ENCODE assay signal across 14 mouse cellular contexts in the genomic region with DNA sequence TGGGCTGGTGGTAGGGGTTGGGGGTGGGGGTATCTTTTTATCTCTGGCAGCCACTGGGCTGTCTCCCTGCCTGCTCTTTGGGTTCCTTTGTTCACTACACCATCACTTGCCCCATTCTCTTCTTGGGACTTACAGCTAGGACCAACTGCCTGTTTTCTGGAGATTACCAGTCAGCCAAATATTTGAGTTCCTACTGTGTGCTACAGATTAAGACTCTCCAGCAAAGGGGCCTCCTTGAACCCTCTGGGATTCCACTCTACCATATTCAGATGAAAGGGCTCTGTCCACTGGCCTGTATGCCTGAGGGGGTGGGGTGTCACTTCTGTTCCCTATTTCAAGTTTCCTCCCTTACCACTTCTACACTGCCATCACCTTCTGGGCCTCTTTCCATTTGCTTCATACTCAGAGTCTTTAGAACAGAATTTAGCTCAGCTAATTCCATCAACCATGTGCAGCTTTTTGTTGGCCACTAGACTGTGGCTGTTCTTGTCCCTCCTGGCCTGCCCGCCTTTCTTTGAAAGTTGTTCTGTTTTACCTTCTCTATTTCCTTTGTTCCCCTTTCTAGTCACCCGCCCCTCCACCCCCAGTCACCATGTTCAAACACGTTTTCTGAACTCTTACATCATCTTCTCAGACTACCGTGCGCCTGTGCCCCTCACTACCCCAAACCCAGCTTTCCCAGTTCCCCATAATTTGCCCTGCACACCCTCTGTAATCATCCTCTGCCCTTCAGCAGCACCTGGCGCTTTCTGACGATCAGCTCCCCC.
DNase-seq lines count a peak whose midpoint lies in the region; ATAC-seq lines count a peak whose summit lies in the region.
"Had no signal": no experiment of that assay in that cellular context is flagged by ENCODE, and none has a peak within 500 bp of the region (broad histone marks: within the 10 kb centered on the region; RNA-seq: fewer than 3 reads in every experiment).

No protein-coding gene starts in this region.

- ATAC-seq in heart, embryonic 11.5 days (replicated peaks; ENCODE audit: insufficient number of reproducible peaks, low FRiP score, low TSS enrichment) = no peak
- ATAC-seq in hematopoietic stem cell, adult 5-6 weeks (replicated peaks in 1 of 2; ENCODE audit: insufficient read depth in 1 of 2, low FRiP score in 2 of 2, low TSS enrichment in 1 of 2, low read depth in 1 of 2, poor library complexity in 2 of 2, severe bottlenecking in 2 of 2) = peak; percentile 75 to 79
- peak; percentile 75 for ATAC-seq in megakaryocyte progenitor cell, adult 5-6 weeks (replicated peaks; ENCODE audit: poor library complexity)
- no peak for ATAC-seq in hindbrain, embryonic 14.5 days (ENCODE audit: low FRiP score)
- ATAC-seq: activated CD4-positive, CD25-positive, alpha-beta regulatory T cell, adult 4 months had no signal

- H3K9me3 ChIP-seq in heart, embryonic 11.5 days (replicated peaks; ENCODE audit: control insufficient read depth, low read length) = no peaks in the 10 kb centered on the region
- H3K9me3 ChIP-seq in hindbrain, embryonic 14.5 days (ENCODE audit: control insufficient read depth, low read length) = no peaks in the 10 kb centered on the region
- H3K9me3 ChIP-seq: midbrain, embryonic 12.5 days had no signal

- no peaks in the 10 kb centered on the region for H3K27me3 ChIP-seq in heart, embryonic 11.5 days (ENCODE audit: control insufficient read depth, insufficient read depth, low read length)
- H3K27me3 ChIP-seq in hindbrain, embryonic 14.5 days (ENCODE audit: control insufficient read depth, insufficient read depth, low read length) = no peaks in the 10 kb centered on the region
- H3K27me3 ChIP-seq: midbrain, embryonic 12.5 days had no signal

- no peaks in the 10 kb centered on the region for H3K36me3 ChIP-seq in heart, embryonic 11.5 days (ENCODE audit: control insufficient read depth, insufficient read depth, low read length)
- no peaks in the 10 kb centered on the region for H3K36me3 ChIP-seq in hindbrain, embryonic 14.5 days (replicated peaks; ENCODE audit: control insufficient read depth, insufficient read depth)
- H3K36me3 ChIP-seq: midbrain, embryonic 12.5 days had no signal

- H3K27ac ChIP-seq in heart, embryonic 11.5 days (ENCODE audit: low read depth, low read length) = no peak overlapping the region; the same call in 1 of the 2 replicates
- H3K27ac ChIP-seq in hindbrain, embryonic 14.5 days = no peak overlapping the region
- H3K27ac ChIP-seq: left cerebral cortex, adult 2 months; midbrain, embryonic 12.5 days had no signal

- intact Hi-C loops in heart, postnatal 14 days (cut with DNase I) = no loop called here

- H3K4me2 ChIP-seq in heart, embryonic 11.5 days = no peak overlapping the region
- no peak overlapping the region for H3K4me2 ChIP-seq in hindbrain, embryonic 14.5 days (replicated peaks)
- H3K4me2 ChIP-seq: midbrain, embryonic 12.5 days had no signal

- DNase-seq in heart, postnatal 14 days = no peak
- DNase-seq in B cell, adult 2 months = peak; percentile 70 to 76
- no peak for DNase-seq in frontal cortex, postnatal 36 days (ENCODE audit: low spot score in 2 of 2)
- DNase-seq in hindbrain, embryonic 14.5 days (ENCODE audit: low spot score) = no peak
- DNase-seq in adrenal gland, postnatal 25 days = no peak
- DNase-seq: cerebellum, adult 18-20 months; kidney, adult 18-20 months had no signal

- WGBS in heart, embryonic 11.5 days (ENCODE audit: insufficient replicate concordance) = 78% methylated on average over 7 of the region's 7 CpGs
- WGBS in hindbrain, embryonic 14.5 days = 78% methylated on average over 7 of the region's 7 CpGs

- no peak overlapping the region for H3K4me3 ChIP-seq in heart, embryonic 11.5 days (ENCODE audit: low read depth, low read length)
- H3K4me3 ChIP-seq in hindbrain, embryonic 14.5 days (replicated peaks; ENCODE audit: low read length) = no peak overlapping the region
- H3K4me3 ChIP-seq: erythroblast, embryonic 14.5 days; left cerebral cortex, adult 2 months; midbrain, embryonic 12.5 days had no signal

- peaks cover 25% of the 10 kb centered on the region for H3K4me1 ChIP-seq in heart, embryonic 11.5 days (ENCODE audit: control insufficient read depth, insufficient read depth, low read length)
- no peaks in the 10 kb centered on the region for H3K4me1 ChIP-seq in hindbrain, embryonic 14.5 days (replicated peaks; ENCODE audit: control insufficient read depth, insufficient read depth, low read length)
- H3K4me1 ChIP-seq: midbrain, embryonic 12.5 days had no signal

- H3K9ac ChIP-seq in heart, embryonic 11.5 days (ENCODE audit: low read depth, low read length) = peak overlapping the region; percentile 39; the same call in 1 of the 2 replicates
- H3K9ac ChIP-seq in hindbrain, embryonic 14.5 days = no peak overlapping the region
- H3K9ac ChIP-seq: midbrain, embryonic 12.5 days had no signal

Comparison
In these comparisons a context has a peak if more than half of its experiments do, and no peak if none do; other contexts are left out.
1. ATAC-seq: peak in hematopoietic stem cell, adult 5-6 weeks (2 of 2) and megakaryocyte progenitor cell, adult 5-6 weeks (single experiment); none in heart, embryonic 11.5 days (single experiment) and hindbrain, embryonic 14.5 days (single experiment).
2. DNase-seq: peak in B cell, adult 2 months (2 of 2); none in heart, postnatal 14 days (0 of 2), frontal cortex, postnatal 36 days (0 of 2), hindbrain, embryonic 14.5 days (single experiment) and adrenal gland, postnatal 25 days (single experiment).